Mouse (Mus musculus) ES-Bruce4 (cell line): ENCODE results near the gene Wfdc15b. TPM values are rescaled to one million over a fixed set of nuclear protein-coding genes. Genes with fewer than 3 reads are reported as not detected.
"Not testable (repeated sequence)": the region's sequence is repeated elsewhere in the genome, so short reads cannot be mapped to it uniquely, and the experiment has no call there.

Experiments
- H3K27ac ChIP-seq: 2 replicates; pipeline ENCODE4 v1.5.1; 2012; ENCODE audit warnings: low read length, inconsistent platforms; ENCODE audit not compliant: insufficient read depth
- H3K27me3 ChIP-seq: 2 replicates; pipeline ENCODE4 v1.6.1; 2012; ENCODE audit warnings: mild to moderate bottlenecking, low read length, inconsistent platforms; ENCODE audit not compliant: control insufficient read depth, poor library complexity, insufficient read depth, severe bottlenecking
- H3K36me3 ChIP-seq: 2 replicates; pipeline ENCODE4 v1.6.1; 2012; ENCODE audit warnings: inconsistent platforms, mild to moderate bottlenecking, low read length, moderate library complexity; ENCODE audit not compliant: control insufficient read depth, poor library complexity, insufficient read depth, severe bottlenecking
- H3K4me1 ChIP-seq: one replicate; pipeline ENCODE4 v1.8.1; 2011; ENCODE audit warnings: low read length; ENCODE audit not compliant: control insufficient read depth, insufficient read depth
- H3K4me3 ChIP-seq: 2 replicates; pipeline ENCODE4 v1.5.1; 2011; ENCODE audit warnings: low read depth, mild to moderate bottlenecking, low read length
- H3K9ac ChIP-seq: 2 replicates; pipeline ENCODE4 v1.6.1; 2012; ENCODE audit warnings: low read depth, mild to moderate bottlenecking, inconsistent platforms; ENCODE audit not compliant: poor library complexity, severe bottlenecking
- H3K9me3 ChIP-seq: replicated peaks from 2 replicates; pipeline ENCODE4 v1.6.1; 2012; ENCODE audit warnings: mild to moderate bottlenecking, low read length, inconsistent platforms; ENCODE audit not compliant: control insufficient read depth, poor library complexity, insufficient read depth, severe bottlenecking
- CTCF ChIP-seq: IDR thresholded peaks from one replicate; pipeline ENCODE4 v1.8.1; 2011; ENCODE audit warnings: low read depth, low read length
- EP300 ChIP-seq: IDR thresholded peaks from 2 replicates; pipeline ENCODE4 v1.6.1; 2011; ENCODE audit warnings: low read depth, low read length; ENCODE audit not compliant: insufficient read depth
- POLR2A ChIP-seq: IDR thresholded peaks from one replicate; pipeline ENCODE4 v1.8.1; 2011; ENCODE audit warnings: low read length; ENCODE audit not compliant: insufficient read depth
- polyA plus RNA-seq: library from polyadenylated mRNA; stranded (reverse); fragments of >200 nt; gene quantifications from 2 replicates; pipeline ENCODE4 v1.2.4, GENCODE M21; 2011; ENCODE audit warnings: low read depth; ENCODE audit not compliant: missing spikeins, insufficient read depth, insufficient read length

Wfdc15b gene
- polyA plus RNA-seq, 1 experiment, result not detected

DNA sequence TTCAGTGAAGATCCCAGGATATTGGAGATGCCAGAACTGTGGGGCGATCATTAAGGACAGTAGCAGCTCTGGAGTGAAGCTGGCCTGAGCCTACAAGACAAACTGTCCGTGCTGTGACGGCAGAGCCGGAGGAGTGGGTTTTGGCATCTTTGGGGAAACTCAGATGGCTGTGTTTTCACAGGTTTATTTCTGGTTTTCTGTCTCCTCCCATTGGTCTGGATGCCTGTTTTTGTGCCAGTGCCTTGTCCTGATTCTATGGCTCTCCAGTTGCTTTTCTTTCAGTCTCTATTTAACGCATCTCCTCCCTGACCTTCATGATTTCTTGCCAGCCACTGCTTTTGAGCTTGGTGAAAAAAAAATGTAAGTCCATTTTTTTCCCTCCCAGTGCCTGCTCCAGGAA is 8.7 kb downstream of the Wfdc15b start:
- Histone ChIP-seq H3K36me3 (no peaks in the 10 kb centered on the region), H3K27me3 (no peaks in the 10 kb centered on the region), H3K9ac (no peak overlapping the region), H3K4me3 (no peak overlapping the region), H3K27ac (no peak overlapping the region), H3K9me3 (no peaks in the 10 kb centered on the region), H3K4me1 (no peaks in the 10 kb centered on the region)
- TF ChIP-seq POLR2A, result no peak
- TF ChIP-seq CTCF, result no peak
- no peak for TF ChIP-seq EP300

DNA sequence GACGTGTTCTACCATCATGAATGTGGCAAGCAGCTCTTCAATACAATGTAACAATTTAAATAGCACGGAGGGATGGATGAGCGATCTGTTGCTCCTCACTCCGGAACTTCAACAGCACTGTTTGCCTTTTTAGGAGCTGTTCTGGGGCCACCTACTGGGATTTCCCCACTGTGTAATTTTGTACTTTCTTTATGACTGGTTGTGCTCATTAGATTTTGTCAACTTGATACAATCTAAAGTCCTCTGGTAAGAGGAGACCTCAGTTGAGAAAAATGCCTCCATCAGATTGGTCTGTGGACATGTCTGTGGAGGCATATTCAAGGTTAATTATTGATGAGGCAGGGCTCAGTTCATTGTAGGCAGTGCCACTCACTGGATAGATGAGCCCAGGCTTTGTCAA is 10.6 kb downstream of the Wfdc15b start:
- Histone ChIP-seq H3K4me3 (no peak overlapping the region), H3K9ac (no peak overlapping the region)
- TF ChIP-seq CTCF (no peak), EP300 (no peak), POLR2A (no peak)

DNA sequence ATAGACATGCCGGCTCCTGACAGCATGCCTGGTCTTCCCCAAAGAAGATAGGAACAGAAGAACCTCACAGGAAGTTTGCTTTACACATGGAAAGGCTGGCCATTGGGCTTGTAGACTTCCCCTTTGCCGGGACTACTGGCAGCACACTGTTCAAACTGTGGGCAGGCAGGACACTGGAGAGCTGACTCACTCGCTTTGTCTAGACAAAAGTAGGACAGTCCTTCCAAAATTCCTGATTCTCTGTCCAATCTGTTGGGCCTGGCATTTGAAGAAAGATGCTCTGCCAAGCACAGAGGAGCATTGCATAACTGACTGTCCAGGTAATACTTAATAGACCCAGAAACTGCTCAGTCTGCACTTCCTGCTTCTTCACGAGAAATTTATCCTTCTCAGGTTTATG is 14.8 kb downstream of the Wfdc15b start:
- no peaks in the 10 kb centered on the region for H3K36me3 ChIP-seq
- no peak overlapping the region for H3K27ac ChIP-seq
- no peaks in the 10 kb centered on the region for H3K4me1 ChIP-seq
- H3K4me3 ChIP-seq, result no peak overlapping the region
- no peaks in the 10 kb centered on the region for H3K27me3 ChIP-seq
- peaks cover 4% of the 10 kb centered on the region; the same call in 1 of the 2 replicates for H3K9me3 ChIP-seq
- H3K9ac ChIP-seq, result no peak overlapping the region
- TF ChIP-seq EP300 (no peak), POLR2A (no peak), CTCF (no peak)

More for the DNA sequence above, 10.6 kb downstream of the Wfdc15b start:
- Histone ChIP-seq H3K9me3 (peaks cover 3% of the 10 kb centered on the region; the same call in 1 of the 2 replicates), H3K4me1 (no peaks in the 10 kb centered on the region), H3K27me3 (no peaks in the 10 kb centered on the region), H3K27ac (no peak overlapping the region), H3K36me3 (no peaks in the 10 kb centered on the region)

DNA sequence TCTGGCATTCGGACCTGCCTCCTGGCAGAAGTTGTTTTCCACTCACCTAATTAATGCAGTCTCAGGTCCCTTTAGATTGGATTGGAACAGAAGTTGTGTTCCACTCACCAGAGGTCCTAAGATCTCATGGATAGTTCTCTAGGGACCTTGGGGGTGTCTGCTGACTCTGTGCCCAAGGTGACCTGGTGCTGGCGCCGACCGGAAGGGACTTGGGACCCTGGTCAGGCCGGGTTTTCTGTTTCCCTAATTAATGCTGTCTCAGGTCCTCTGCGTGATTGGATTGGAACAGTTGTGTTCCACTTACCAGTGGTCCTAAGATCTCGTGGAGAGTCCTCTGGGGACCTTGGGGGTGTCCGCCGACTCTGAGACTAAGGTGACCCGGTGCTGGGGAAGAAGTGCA is 15.4 kb downstream of the Wfdc15b start:
- H3K27ac ChIP-seq, H3K36me3 ChIP-seq, H3K9me3 ChIP-seq, H3K27me3 ChIP-seq, H3K4me3 ChIP-seq, H3K4me1 ChIP-seq, H3K9ac ChIP-seq: not testable (repeated sequence)

DNA sequence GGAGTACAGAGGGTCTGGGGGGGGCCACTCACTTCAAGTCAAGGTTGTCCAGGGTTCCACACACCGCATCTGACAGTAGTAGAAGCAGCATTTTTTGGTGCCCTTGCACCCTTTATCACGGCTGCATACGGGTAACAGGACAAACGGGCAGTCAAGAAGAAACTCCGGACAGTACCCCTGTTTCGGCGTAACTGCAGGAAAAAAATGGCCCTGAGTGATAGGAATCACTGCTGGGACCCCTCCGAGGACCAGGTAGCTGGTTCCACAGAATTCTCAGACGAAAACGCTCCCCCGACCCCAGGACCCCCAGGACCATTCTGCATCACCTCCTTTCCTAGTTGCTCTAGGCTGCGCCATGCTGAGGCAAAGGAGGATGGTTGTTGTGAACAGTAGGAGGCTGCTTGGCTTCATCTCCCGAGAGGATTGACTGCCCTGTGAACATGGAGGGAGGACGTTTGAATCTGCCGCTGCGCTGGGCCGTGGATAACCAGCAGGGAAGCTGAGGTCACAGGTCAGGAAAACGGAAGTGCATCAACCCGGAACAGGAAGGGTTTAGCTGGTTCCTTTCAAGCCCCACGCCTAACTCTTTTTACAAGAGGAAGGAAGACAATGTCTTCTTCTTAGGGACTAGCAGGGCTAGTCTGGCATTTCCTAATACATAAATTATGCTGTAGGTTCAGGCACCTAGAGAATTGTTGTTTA is 21.7 kb downstream of the Wfdc15b start, which contains the start of gene Wfdc15a:
Gene Wfdc15a, minus strand, starts transcription at position 505 of the 702 bp plus-strand sequence.
- no peak within 1 kb of the TSS for H3K4me3 ChIP-seq
- no peak for TF ChIP-seq CTCF
- H3K27me3 ChIP-seq, result no peaks in the 10 kb centered on the region
- H3K9ac ChIP-seq, result no peak within 1 kb of the TSS
- H3K9me3 ChIP-seq, result no peaks in the 10 kb centered on the region
- H3K27ac ChIP-seq, result no peak within 1 kb of the TSS
- no peaks in the 10 kb centered on the region for H3K4me1 ChIP-seq
- H3K36me3 ChIP-seq, result no peaks in the 10 kb centered on the region

DNA sequence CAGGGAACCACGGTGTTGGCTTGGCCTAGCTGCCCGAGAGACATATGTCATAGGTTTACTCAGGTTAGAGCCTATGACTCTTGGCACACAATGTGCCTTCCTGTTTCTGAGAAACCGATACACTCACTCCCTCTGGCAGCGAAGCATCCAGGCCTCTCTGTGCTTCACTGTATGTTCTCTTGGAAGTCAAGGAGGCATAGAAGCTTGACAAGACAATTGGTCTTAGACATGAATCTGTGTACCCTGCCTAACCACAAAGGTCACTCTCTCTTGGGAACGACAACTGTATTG is 24.8 kb downstream of the Wfdc15b start:
- H3K4me1 ChIP-seq, result no peaks in the 10 kb centered on the region
- H3K9me3 ChIP-seq, result no peaks in the 10 kb centered on the region
- no peak overlapping the region for H3K27ac ChIP-seq
- no peak overlapping the region for H3K4me3 ChIP-seq
- H3K9ac ChIP-seq, result no peak overlapping the region
- no peaks in the 10 kb centered on the region for H3K36me3 ChIP-seq
- TF ChIP-seq EP300, result no peak
- no peak for TF ChIP-seq CTCF
- no peak for TF ChIP-seq POLR2A
- no peaks in the 10 kb centered on the region for H3K27me3 ChIP-seq
